Mouse (Mus musculus) limb, embryonic 15.5 days (tissue): Measurements from ENCODE around the gene Snx21. TPM values are rescaled to one million over a fixed set of nuclear protein-coding genes. Genes with fewer than 3 reads are reported as not detected.

Experiments
- ATAC-seq: fragments of 200-750 bp; cut with Nextera tagmentation; 2 replicates; pipeline ENCODE4 v1.8.0; 2017; ENCODE audit warnings: low read depth, moderate TSS enrichment; ENCODE audit not compliant: insufficient number of reproducible peaks, low FRiP score, low TSS enrichment
- H3K27ac ChIP-seq: fragments of 300-500 bp; sonication (generic); 2 replicates; pipeline ENCODE4 v1.5.1; 2015; ENCODE audit warnings: moderate library complexity, mild to moderate bottlenecking, inconsistent platforms
- H3K27me3 ChIP-seq: fragments of 300-500 bp; sonication (generic); 2 replicates; pipeline ENCODE4 v1.6.1; 2015; ENCODE audit warnings: inconsistent platforms
- H3K36me3 ChIP-seq: fragments of 300-500 bp; sonication (generic); 2 replicates; pipeline ENCODE4 v1.6.1; 2015; ENCODE audit warnings: inconsistent platforms
- H3K4me1 ChIP-seq: fragments of 300-500 bp; sonication (generic); 2 replicates; pipeline ENCODE4 v1.6.1; 2015; ENCODE audit warnings: inconsistent platforms
- H3K4me2 ChIP-seq: fragments of 300-500 bp; sonication (generic); 2 replicates; pipeline ENCODE4 v1.6.1; 2015; ENCODE audit warnings: mild to moderate bottlenecking, inconsistent platforms
- H3K4me3 ChIP-seq: fragments of 300-500 bp; sonication (generic); 2 replicates; pipeline ENCODE4 v1.5.1; 2015; ENCODE audit warnings: mild to moderate bottlenecking, inconsistent platforms
- H3K9ac ChIP-seq: fragments of 300-500 bp; sonication (generic); 2 replicates; pipeline ENCODE4 v1.6.1; 2015; ENCODE audit warnings: inconsistent platforms
- H3K9me3 ChIP-seq: fragments of 300-500 bp; sonication (generic); 2 replicates; pipeline ENCODE4 v1.6.1; 2016; ENCODE audit warnings: inconsistent platforms
- WGBS: fragments of 180-500 bp; shearing (Covaris S2); methylation state at CpG from one replicate; pipeline ENCODE4 v1.1.7; 2015; 5-methylcytosine and 5-hydroxymethylcytosine counted together
- polyA plus RNA-seq: library from polyadenylated mRNA; unstranded; fragments of >200 nt; fragmentation: Nextera tagmentation; extraction: Ambion mirVana; gene quantifications from 2 replicates; pipeline ENCODE4 v1.2.1, GENCODE M21; 2015

Snx21 gene
- polyA plus RNA-seq, 1 experiment from 2014 or later: 33.8 TPM

- ATAC-seq: no peak
Measured at GRCm38 (mm10) chr2:164800252-164801004, 14.8 kb downstream of the Snx21 start.

GRCm38 (mm10) chr2:164803201-164803920 lies 17.7 kb downstream of the Snx21 start:
- no peak for ATAC-seq
- no peaks in the 10 kb centered on the region for H3K27me3 ChIP-seq
- no peaks in the 10 kb centered on the region for H3K9me3 ChIP-seq
- H3K36me3 ChIP-seq: peaks cover 33% of the 10 kb centered on the region
- H3K27ac ChIP-seq: no peak overlapping the region
- peaks cover 20% of the 10 kb centered on the region for H3K4me1 ChIP-seq
- peak overlapping the region; percentile 87 for H3K4me3 ChIP-seq
- WGBS: 85% methylated on average over 16 of the region's 16 CpGs
- peak overlapping the region; percentile 58 for H3K4me2 ChIP-seq
- H3K9ac ChIP-seq: peak overlapping the region; percentile 73; the same call in 1 of the 2 replicates

More at GRCm38 (mm10) chr2:164800252-164801004, 14.8 kb downstream of the Snx21 start:
- Histone ChIP-seq H3K9me3 (no peaks in the 10 kb centered on the region), H3K27ac (no peak overlapping the region), H3K4me3 (no peak overlapping the region), H3K27me3 (no peaks in the 10 kb centered on the region), H3K4me2 (no peak overlapping the region), H3K4me1 (peaks cover 14% of the 10 kb centered on the region), H3K36me3 (peaks cover 50% of the 10 kb centered on the region), H3K9ac (no peak overlapping the region)
- 88% methylated on average over 13 of the region's 13 CpGs for WGBS

GRCm38 (mm10) chr2:164803921-164804313 lies 18.3 kb downstream of the Snx21 start:
- 61% methylated on average over 1 of the region's 1 CpGs for WGBS
- Histone ChIP-seq H3K4me2 (peak overlapping the region; percentile 58), H3K4me3 (peak overlapping the region; percentile 87), H3K36me3 (peaks cover 31% of the 10 kb centered on the region), H3K27me3 (no peaks in the 10 kb centered on the region), H3K4me1 (peaks cover 20% of the 10 kb centered on the region), H3K27ac (peak overlapping the region; percentile 82; the same call in 1 of the 2 replicates), H3K9ac (peak overlapping the region; percentile 73; the same call in 1 of the 2 replicates), H3K9me3 (no peaks in the 10 kb centered on the region)
- ATAC-seq: no peak

- Histone ChIP-seq H3K4me2 (peak within 1 kb of the TSS; percentile 88), H3K4me1 (peaks cover 20% of the 10 kb centered on the region), H3K27ac (peak within 1 kb of the TSS; percentile 82), H3K4me3 (peak within 1 kb of the TSS; percentile 87), H3K27me3 (no peaks in the 10 kb centered on the region), H3K9me3 (no peaks in the 10 kb centered on the region), H3K36me3 (peaks cover 28% of the 10 kb centered on the region), H3K9ac (peak within 1 kb of the TSS; percentile 79)
- under 1% methylated on average over 47 of the region's 47 CpGs for WGBS
- ATAC-seq: peak; percentile 94
Measured at GRCm38 (mm10) chr2:164804533-164805331, 19.1 kb downstream of the Snx21 start, which contains the start of the genes Acot8 and Zswim3. Gene Acot8, minus strand, starts transcription at chr2:164804882. Gene Zswim3, plus strand, starts transcription at chr2:164805098.

- Histone ChIP-seq H3K36me3 (peaks cover 23% of the 10 kb centered on the region), H3K27me3 (no peaks in the 10 kb centered on the region), H3K4me2 (peak overlapping the region; percentile 88), H3K9me3 (no peaks in the 10 kb centered on the region), H3K4me3 (peak overlapping the region; percentile 87), H3K4me1 (peaks cover 20% of the 10 kb centered on the region), H3K9ac (peak overlapping the region; percentile 79), H3K27ac (peak overlapping the region; percentile 81)
- 1% methylated on average over 21 of the region's 21 CpGs for WGBS
- no peak for ATAC-seq
Measured at GRCm38 (mm10) chr2:164805332-164805718, 19.7 kb downstream of the Snx21 start.

GRCm38 (mm10) chr2:164806614-164807013 lies 21.0 kb downstream of the Snx21 start:
- no peak overlapping the region for H3K27ac ChIP-seq
- no peaks in the 10 kb centered on the region for H3K27me3 ChIP-seq
- no peak for ATAC-seq
- 76% methylated on average over 7 of the region's 7 CpGs for WGBS
- H3K9me3 ChIP-seq: no peaks in the 10 kb centered on the region
- no peak overlapping the region for H3K9ac ChIP-seq
- no peak overlapping the region for H3K4me2 ChIP-seq
- H3K4me3 ChIP-seq: no peak overlapping the region
- peaks cover 14% of the 10 kb centered on the region; the same call in 1 of the 2 replicates for H3K36me3 ChIP-seq
- H3K4me1 ChIP-seq: peaks cover 20% of the 10 kb centered on the region

- ATAC-seq: no peak
- Histone ChIP-seq H3K4me2 (no peak overlapping the region), H3K36me3 (peaks cover 8% of the 10 kb centered on the region; the same call in 1 of the 2 replicates), H3K9me3 (no peaks in the 10 kb centered on the region), H3K4me1 (0 out of 2 replicates have a peak, but pooled peaks cover 3% of the 10 kb centered on the region), H3K27me3 (no peaks in the 10 kb centered on the region), H3K9ac (no peak overlapping the region), H3K4me3 (no peak overlapping the region), H3K27ac (no peak overlapping the region)
- WGBS: 49% methylated on average over 2 of the region's 2 CpGs
Measured at GRCm38 (mm10) chr2:164813557-164813956, 27.9 kb downstream of the Snx21 start.

GRCm38 (mm10) chr2:164815348-164815747 lies 29.7 kb downstream of the Snx21 start:
- no peak for ATAC-seq
- Histone ChIP-seq H3K36me3 (peaks cover 5% of the 10 kb centered on the region), H3K27ac (no peak overlapping the region), H3K9me3 (no peaks in the 10 kb centered on the region), H3K4me2 (no peak overlapping the region), H3K9ac (no peak overlapping the region), H3K4me3 (no peak overlapping the region), H3K27me3 (no peaks in the 10 kb centered on the region), H3K4me1 (0 out of 2 replicates have a peak, but pooled peaks cover 3% of the 10 kb centered on the region)
- 86% methylated on average over 5 of the region's 5 CpGs for WGBS

- no peak overlapping the region for H3K4me3 ChIP-seq
- WGBS: 90% methylated on average over 8 of the region's 8 CpGs
- no peak overlapping the region for H3K9ac ChIP-seq
- no peaks in the 10 kb centered on the region for H3K9me3 ChIP-seq
- ATAC-seq: no peak
- 0 out of 2 replicates have a peak, but pooled peaks cover 3% of the 10 kb centered on the region for H3K4me1 ChIP-seq
- H3K36me3 ChIP-seq: peaks cover 10% of the 10 kb centered on the region
- H3K4me2 ChIP-seq: no peak overlapping the region
- no peaks in the 10 kb centered on the region for H3K27me3 ChIP-seq
- H3K27ac ChIP-seq: no peak overlapping the region
Measured at GRCm38 (mm10) chr2:164815821-164816220, 30.2 kb downstream of the Snx21 start.

- ATAC-seq: no peak
Measured at GRCm38 (mm10) chr2:164817206-164817605, 31.6 kb downstream of the Snx21 start.

GRCm38 (mm10) chr2:164817703-164818102 lies 32.1 kb downstream of the Snx21 start:
- 0 out of 2 replicates have a peak, but pooled peaks cover 6% of the 10 kb centered on the region for H3K4me1 ChIP-seq
- no peak overlapping the region for H3K9ac ChIP-seq
- no peak overlapping the region for H3K4me3 ChIP-seq
- ATAC-seq: 0 out of 2 replicates have a peak, but pooled peaks have one; percentile 27
- H3K9me3 ChIP-seq: no peaks in the 10 kb centered on the region
- 71% methylated on average over 5 of the region's 5 CpGs for WGBS
- H3K27me3 ChIP-seq: no peaks in the 10 kb centered on the region
- no peak overlapping the region for H3K27ac ChIP-seq
- no peak overlapping the region for H3K4me2 ChIP-seq
- peaks cover 18% of the 10 kb centered on the region for H3K36me3 ChIP-seq

More at GRCm38 (mm10) chr2:164817206-164817605, 31.6 kb downstream of the Snx21 start:
- no peak overlapping the region for H3K4me3 ChIP-seq
- H3K9ac ChIP-seq: no peak overlapping the region
- no peaks in the 10 kb centered on the region for H3K9me3 ChIP-seq
- H3K4me2 ChIP-seq: no peak overlapping the region
- no peaks in the 10 kb centered on the region for H3K27me3 ChIP-seq
- H3K36me3 ChIP-seq: peaks cover 18% of the 10 kb centered on the region
- no peak overlapping the region for H3K27ac ChIP-seq
- H3K4me1 ChIP-seq: 0 out of 2 replicates have a peak, but pooled peaks cover 3% of the 10 kb centered on the region
- 74% methylated on average over 6 of the region's 6 CpGs for WGBS
